Mouse (Mus musculus) right cerebral cortex, postnatal 10 days (tissue): ENCODE data around the gene Cd63.

Experiments used
- DNase-seq, 2 experiments: peaks; one replicate each; pipeline ENCODE4 v3.0.0; 2021; ENCODE audit warnings: low spot score in 2 of 2

The Cd63 gene

GRCm38 (mm10) chr10:128900698-128901097 is at the start of gene Cd63:
Gene Cd63 (plus strand): TSS chr10:128900989.
- DNase-seq = no peak

GRCm38 (mm10) chr10:128861176-128861575 is 39.6 kb upstream of the Cd63 start:
- DNase-seq = no peak

- no peak for DNase-seq
Observed at GRCm38 (mm10) chr10:128866042-128866441, 34.7 kb upstream of the Cd63 start.

GRCm38 (mm10) chr10:128866518-128866917 is 34.3 kb upstream of the Cd63 start:
- no peak for DNase-seq

- no peak for DNase-seq
Observed at GRCm38 (mm10) chr10:128870341-128870740, 30.4 kb upstream of the Cd63 start.

GRCm38 (mm10) chr10:128878291-128878690 is 22.5 kb upstream of the Cd63 start:
- DNase-seq = no peak

- no peak for DNase-seq
Observed at GRCm38 (mm10) chr10:128878811-128879210, 22.0 kb upstream of the Cd63 start.

GRCm38 (mm10) chr10:128882067-128882466 is 18.7 kb upstream of the Cd63 start:
- no peak for DNase-seq

- no peak for DNase-seq
Observed at GRCm38 (mm10) chr10:128888941-128889827, 11.6 kb upstream of the Cd63 start.

GRCm38 (mm10) chr10:128889846-128890245 is 10.9 kb upstream of the Cd63 start:
- DNase-seq = no peak

- peak in 1 of 2 experiments; percentile 35 for DNase-seq
Observed at GRCm38 (mm10) chr10:128890383-128891295, 10.2 kb upstream of the Cd63 start.

- peak; percentile 83 to 86 for DNase-seq
Observed at GRCm38 (mm10) chr10:128891296-128892094, 9.3 kb upstream of the Cd63 start, which contains the start of gene Gdf11. Gene Gdf11 (minus strand): TSS chr10:128891718.

GRCm38 (mm10) chr10:128892246-128892645 is 8.5 kb upstream of the Cd63 start:
- no peak for DNase-seq

GRCm38 (mm10) chr10:128895437-128895836 is 5.4 kb upstream of the Cd63 start:
- peak; percentile 82 to 83 for DNase-seq

GRCm38 (mm10) chr10:128895952-128896693 is 4.7 kb upstream of the Cd63 start:
- DNase-seq = peak; percentile 81 to 85

- no peak for DNase-seq
Observed at GRCm38 (mm10) chr10:128896807-128897206, 4.0 kb upstream of the Cd63 start.

GRCm38 (mm10) chr10:128897501-128897900 is 3.3 kb upstream of the Cd63 start:
- peak in 1 of 2 experiments; percentile 45 for DNase-seq

- no peak for DNase-seq
Observed at GRCm38 (mm10) chr10:128899759-128900490, 864 bp upstream of the Cd63 start.

GRCm38 (mm10) chr10:128901409-128901808 is 620 bp downstream of the Cd63 start:
- no peak for DNase-seq

- DNase-seq = no peak
Observed at GRCm38 (mm10) chr10:128902409-128902988, 1.7 kb downstream of the Cd63 start.
